Mouse (Mus musculus): ENCODE measurements around the gene Nup210. TPM values are rescaled to one million over a fixed set of nuclear protein-coding genes. Genes with fewer than 3 reads are reported as not detected.

Gene Nup210
- total RNA-seq, 2 experiments from 2014 or later = 18.4 to 22.1 TPM

- no peak for DNase-seq (ENCODE audit: low spot score)
These were observed 147.2 kb downstream of the Nup210 start for GRCm38 (mm10) chr6:90969341-90969871.

Other genes starting within 250 kb of the Nup210 start
- gene Iqsec1, start 128.1 kb downstream of the Nup210 start, total RNA-seq (2021) = 100 to 1,000 TPM; 107 to 124 TPM
- 1 to 10 TPM; 6.7 to 7.2 TPM for gene Hdac11, start 39.8 kb upstream of the Nup210 start, total RNA-seq (2021)
- gene Fbln2, start 95.6 kb upstream of the Nup210 start, total RNA-seq (2021) = 10 to 100 TPM; 40.1 to 51.6 TPM

All from gastrocnemius, adult 18-20 months (tissue).